9 mouse cellular contexts compared by ENCODE assay signal in genomic region chr3:96601251-96601787, GRCm38 (mm10). TPM values are rescaled to one million over a fixed set of nuclear protein-coding genes. Genes with fewer than 3 reads are reported as not detected.
A peak's percentile ranks its signal among the peaks of the same experiment; 100 is the strongest.
DNase-seq lines count a peak whose midpoint lies in the region; ATAC-seq and TF ChIP-seq lines count a peak whose summit lies in the region.
"Had no signal": no experiment of that assay in that cellular context is flagged by ENCODE, and none has a peak within 500 bp of the region (broad histone marks: within the 10 kb centered on the region; RNA-seq: fewer than 3 reads in every experiment).

No protein-coding gene starts in this region.

- no peaks in the 10 kb centered on the region for H3K36me3 ChIP-seq in intestine, embryonic 16.5 days (ENCODE audit: control insufficient read depth, insufficient read depth, low read length)
- H3K36me3 ChIP-seq in limb, embryonic 15.5 days: 0 out of 2 replicates have a peak, but pooled peaks cover 3% of the 10 kb centered on the region
- peaks cover 6% of the 10 kb centered on the region for H3K36me3 ChIP-seq in myocyte (ENCODE audit: control insufficient read depth, insufficient read depth)

- WGBS in intestine, embryonic 16.5 days: 2% methylated on average over 35 of the region's 40 CpGs
- WGBS in limb, embryonic 15.5 days: 0% methylated on average over 34 of the region's 40 CpGs

- peak overlapping the region; percentile 95 for H3K27ac ChIP-seq in intestine, embryonic 16.5 days (ENCODE audit: low read length)
- peak overlapping the region; percentile 98 for H3K27ac ChIP-seq in limb, embryonic 15.5 days

- peak; percentile 69 for ATAC-seq in intestine, embryonic 16.5 days
- ATAC-seq in limb, embryonic 15.5 days (ENCODE audit: insufficient number of reproducible peaks, low FRiP score, low TSS enrichment, low read depth): peak; percentile 68

- H3K4me1 ChIP-seq in intestine, embryonic 16.5 days (ENCODE audit: control insufficient read depth, insufficient read depth, low read length): peaks cover 28% of the 10 kb centered on the region
- peaks cover 62% of the 10 kb centered on the region for H3K4me1 ChIP-seq in limb, embryonic 15.5 days

- DNase-seq in ovary, postnatal 36 days (ENCODE audit: low spot score): peak; percentile 77
- DNase-seq in ovary, postnatal 10 days (ENCODE audit: low spot score): no peak
- DNase-seq in cerebellum, postnatal 25 days: peak; percentile 74 to 80
- peak; percentile 61 to 84 for DNase-seq in gastrocnemius, postnatal 4 days (ENCODE audit: low spot score in 2 of 2)
- DNase-seq in urinary bladder, postnatal 36 days (ENCODE audit: low spot score in 2 of 2): peak; percentile 42 to 72

- H3K9ac ChIP-seq in intestine, embryonic 16.5 days (ENCODE audit: low read depth, low read length): peak overlapping the region; percentile 78
- peak overlapping the region; percentile 79 for H3K9ac ChIP-seq in limb, embryonic 15.5 days

- H3K4me2 ChIP-seq in intestine, embryonic 16.5 days (ENCODE audit: low read depth, low read length): peak overlapping the region; percentile 72
- H3K4me2 ChIP-seq in limb, embryonic 15.5 days: peak overlapping the region; percentile 58
- H3K4me2 ChIP-seq in myocyte (ENCODE audit: low read depth): peak overlapping the region; percentile 98

- peak; percentile 44 for TF ChIP-seq POLR2A in myocyte (IDR thresholded peaks at IDR 0.05; ENCODE audit: insufficient read length, low read depth)

- H3ac ChIP-seq in myocyte (ENCODE audit: control insufficient read depth, insufficient read length): peak overlapping the region; percentile 80

- peaks cover 20% of the 10 kb centered on the region for H3K27me3 ChIP-seq in intestine, embryonic 16.5 days (replicated peaks; ENCODE audit: control insufficient read depth, insufficient read depth, low read length)
- peaks cover 9% of the 10 kb centered on the region; the same call in 1 of the 2 replicates for H3K27me3 ChIP-seq in limb, embryonic 15.5 days
- no peaks in the 10 kb centered on the region for H3K27me3 ChIP-seq in myocyte (ENCODE audit: control insufficient read depth, insufficient read depth, insufficient read length)

- H3K4me3 ChIP-seq in intestine, embryonic 16.5 days (ENCODE audit: low read length): peak overlapping the region; percentile 66
- H3K4me3 ChIP-seq in limb, embryonic 15.5 days: peak overlapping the region; percentile 65
- H3K4me3 ChIP-seq in myocyte: peak overlapping the region; percentile 48

- H3K79me2 ChIP-seq in myocyte (ENCODE audit: control insufficient read depth, insufficient read depth): peaks cover 46% of the 10 kb centered on the region

- H3K9me3 ChIP-seq in intestine, embryonic 16.5 days (ENCODE audit: control insufficient read depth, low read length): no peaks in the 10 kb centered on the region
- H3K9me3 ChIP-seq in limb, embryonic 15.5 days: no peaks in the 10 kb centered on the region

TF ChIP-seq in myocyte, 11 proteins besides CTCF, POLR2A, EP300 and RAD21:
- TF ChIP-seq POLR2AphosphoS2 (IDR thresholded peaks at IDR 0.05; ENCODE audit: insufficient read length, low read depth) (peak; percentile 48), USF1 (IDR thresholded peaks at IDR 0.05; ENCODE audit: low read depth) (no peak), TCF3 (IDR thresholded peaks at IDR 0.05; ENCODE audit: insufficient read length, low read depth) (no peak), SRF (IDR thresholded peaks at IDR 0.05; ENCODE audit: control insufficient read depth, insufficient read length, low read depth) (peak; percentile 96), REST (IDR thresholded peaks at IDR 0.05; ENCODE audit: insufficient read depth, insufficient read length) (no peak)

RNA-seq across cellular contexts. Expression of gene Lix1l, which starts 0.4 kb away (rescaled TPM):
- total RNA-seq in gastrocnemius, postnatal 4 days (2021): 10 to 100 TPM; 41.8 to 42.9 TPM
- 4.8 TPM in 2 replicates for polyA plus RNA-seq in intestine, embryonic 16.5 days (2015; fragmentation: Nextera tagmentation; extraction: Ambion mirVana)
- 7.7 and 9.4 TPM in 2 replicates for polyA plus RNA-seq in limb, embryonic 15.5 days (2015; fragmentation: Nextera tagmentation; extraction: Ambion mirVana)
- 30.2 TPM for polyA plus RNA-seq in myocyte (2012; fragmentation: generic; extraction: Trizol)

RNA-seq across cellular contexts. Expression of gene Ankrd34a, which starts 4.9 kb away (rescaled TPM):
- 1 to 10 TPM; 1.9 TPM for total RNA-seq in gastrocnemius, postnatal 4 days (2021)
- 2.0 and 2.1 TPM in 2 replicates for polyA plus RNA-seq in intestine, embryonic 16.5 days (2015; fragmentation: Nextera tagmentation; extraction: Ambion mirVana)
- polyA plus RNA-seq in limb, embryonic 15.5 days (2015; fragmentation: Nextera tagmentation; extraction: Ambion mirVana): 1.9 and 2.7 TPM in 2 replicates
- 2.5 TPM for polyA plus RNA-seq in myocyte (2012; fragmentation: generic; extraction: Trizol)

RNA-seq across cellular contexts. Expression of gene Polr3gl, which starts 7.3 kb away (rescaled TPM):
- total RNA-seq in gastrocnemius, postnatal 4 days (2021): 10 to 100 TPM; 32.4 to 34.2 TPM
- 23.1 and 24.4 TPM in 2 replicates for polyA plus RNA-seq in intestine, embryonic 16.5 days (2015; fragmentation: Nextera tagmentation; extraction: Ambion mirVana)
- 38.9 and 42.0 TPM in 2 replicates for polyA plus RNA-seq in limb, embryonic 15.5 days (2015; fragmentation: Nextera tagmentation; extraction: Ambion mirVana)
- 22.7 TPM for polyA plus RNA-seq in myocyte (2012; fragmentation: generic; extraction: Trizol)

RNA-seq across cellular contexts. Expression of gene Gm16253, which starts 24.5 kb away (rescaled TPM):
- 1 to 10 TPM; 1.5 TPM for total RNA-seq in gastrocnemius, postnatal 4 days (2021)
- 0.45 and 0.97 TPM in 2 replicates for polyA plus RNA-seq in intestine, embryonic 16.5 days (2015; fragmentation: Nextera tagmentation; extraction: Ambion mirVana)
- polyA plus RNA-seq in limb, embryonic 15.5 days (2015; fragmentation: Nextera tagmentation; extraction: Ambion mirVana): 0.82 and 1.2 TPM in 2 replicates
- polyA plus RNA-seq in myocyte (2012; fragmentation: generic; extraction: Trizol): 0.25 TPM
- total RNA-seq: adrenal gland, postnatal 4 days had no signal

RNA-seq across cellular contexts. Expression of gene Rbm8a, which starts 28.4 kb away (rescaled TPM):
- 10 to 100 TPM; 67.3 to 77.2 TPM for total RNA-seq in gastrocnemius, postnatal 4 days (2021)
- 100 and 103 TPM in 2 replicates for polyA plus RNA-seq in intestine, embryonic 16.5 days (2015; fragmentation: Nextera tagmentation; extraction: Ambion mirVana)
- polyA plus RNA-seq in limb, embryonic 15.5 days (2015; fragmentation: Nextera tagmentation; extraction: Ambion mirVana): 102 and 120 TPM in 2 replicates
- polyA plus RNA-seq in myocyte (2012; fragmentation: generic; extraction: Trizol): 68.4 TPM
